Mouse (Mus musculus): ENCODE results near the gene Gm32742.
"Not testable (repeated sequence)": the region's sequence is repeated elsewhere in the genome, so short reads cannot be mapped to it uniquely, and the experiment has no call there.

The Gm32742 gene

GRCm38 (mm10) chr9:51152079-51152752, 13.1 kb downstream of the Gm32742 start:
- DNase-seq (ENCODE audit: low spot score), result peak; percentile 37

- DNase-seq (ENCODE audit: low spot score), result no peak
These were observed 18.0 kb downstream of the Gm32742 start for GRCm38 (mm10) chr9:51147294-51147693.

- no peak for DNase-seq (ENCODE audit: low spot score)
These were observed 18.8 kb downstream of the Gm32742 start for GRCm38 (mm10) chr9:51146496-51146895.

- DNase-seq (ENCODE audit: low spot score), result no peak
These were observed 21.1 kb downstream of the Gm32742 start for GRCm38 (mm10) chr9:51144218-51144617.

GRCm38 (mm10) chr9:51143437-51143836, 21.9 kb downstream of the Gm32742 start:
- no peak for DNase-seq (ENCODE audit: low spot score)

- no peak for DNase-seq (ENCODE audit: low spot score)
These were observed 24.6 kb downstream of the Gm32742 start for GRCm38 (mm10) chr9:51140711-51141110.

- DNase-seq (ENCODE audit: low spot score), result not testable (repeated sequence)
These were observed 25.9 kb downstream of the Gm32742 start for GRCm38 (mm10) chr9:51139401-51139800.

GRCm38 (mm10) chr9:51138301-51138700, 27.0 kb downstream of the Gm32742 start:
- DNase-seq (ENCODE audit: low spot score), result no peak

GRCm38 (mm10) chr9:51137836-51138235, 27.5 kb downstream of the Gm32742 start:
- no peak for DNase-seq (ENCODE audit: low spot score)

- no peak for DNase-seq (ENCODE audit: low spot score)
These were observed 27.9 kb downstream of the Gm32742 start for GRCm38 (mm10) chr9:51137432-51137831.

- no peak for DNase-seq (ENCODE audit: low spot score)
These were observed 28.3 kb downstream of the Gm32742 start for GRCm38 (mm10) chr9:51136985-51137384.

GRCm38 (mm10) chr9:51114767-51115166, 50.5 kb downstream of the Gm32742 start:
- DNase-seq (ENCODE audit: low spot score), result no peak

GRCm38 (mm10) chr9:51105751-51106150, 59.6 kb downstream of the Gm32742 start:
- no peak for DNase-seq (ENCODE audit: low spot score)

GRCm38 (mm10) chr9:51103808-51104514, 61.4 kb downstream of the Gm32742 start:
- no peak for DNase-seq (ENCODE audit: low spot score)

GRCm38 (mm10) chr9:51102963-51103807, 62.1 kb downstream of the Gm32742 start:
- DNase-seq (ENCODE audit: low spot score), result no peak

- no peak for DNase-seq (ENCODE audit: low spot score)
These were observed 63.4 kb downstream of the Gm32742 start, which contains the start of gene 4833427G06Rik for GRCm38 (mm10) chr9:51101756-51102425. 4833427G06Rik (minus strand) TSS chr9:51102078.

GRCm38 (mm10) chr9:51096306-51096705, 69.0 kb downstream of the Gm32742 start:
- DNase-seq (ENCODE audit: low spot score), result no peak

- no peak for DNase-seq (ENCODE audit: low spot score)
These were observed 71.6 kb downstream of the Gm32742 start for GRCm38 (mm10) chr9:51093697-51094096.

GRCm38 (mm10) chr9:51081614-51082013, 83.7 kb downstream of the Gm32742 start:
- no peak for DNase-seq (ENCODE audit: low spot score)
